Mouse (Mus musculus): ENCODE data around the gene Sprr2k. TPM values are rescaled to one million over a fixed set of nuclear protein-coding genes. Genes with fewer than 3 reads are reported as not detected.

Sprr2k gene
- not detected in 2 replicates for polyA plus RNA-seq (2012; rRNA removed; ENCODE audit: low replicate concordance)

DNA sequence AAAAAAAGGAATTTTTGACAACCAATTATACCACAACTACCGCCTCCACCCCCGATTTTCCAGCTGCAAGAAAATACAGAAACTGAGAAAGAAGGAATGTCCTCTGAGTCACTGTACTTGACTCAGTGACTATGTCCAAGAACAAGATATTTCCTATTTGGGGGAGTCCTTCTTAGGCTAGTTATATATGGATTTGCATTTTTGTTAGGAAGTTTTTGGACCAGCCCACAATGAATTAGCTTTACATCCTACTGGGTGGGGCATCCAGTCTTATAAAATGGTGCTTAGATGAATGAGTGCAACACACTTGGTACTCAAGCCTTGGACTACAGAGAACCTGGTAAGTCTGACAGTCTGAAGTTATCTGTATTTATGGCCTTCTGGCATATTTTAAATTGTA, at the start of gene Sprr2k:
Sprr2k (plus strand) TSS at position 301 of the 400 bp plus-strand sequence.

DNA sequence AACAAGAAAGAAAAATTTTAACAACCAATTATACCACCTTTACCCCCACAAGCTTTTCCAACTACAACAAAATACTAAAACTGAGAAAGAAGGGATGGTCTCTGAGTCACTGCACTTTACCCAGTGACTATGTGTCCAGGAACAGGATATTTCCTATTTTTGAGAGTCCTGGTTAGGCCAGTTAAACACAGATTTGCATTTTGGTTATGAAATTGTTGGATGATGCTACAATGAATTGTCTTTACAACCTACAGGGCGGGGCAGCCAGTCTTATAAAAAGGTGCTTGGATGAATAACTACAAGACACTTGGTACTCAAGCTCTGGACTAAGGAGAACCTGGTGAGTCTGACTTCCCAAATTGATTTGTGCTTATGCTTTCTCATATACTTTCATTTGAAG, 47.0 kb upstream of the Sprr2k start, which contains the start of gene Sprr2h:
Sprr2h (plus strand) TSS at position 301 of the 400 bp plus-strand sequence.

DNA sequence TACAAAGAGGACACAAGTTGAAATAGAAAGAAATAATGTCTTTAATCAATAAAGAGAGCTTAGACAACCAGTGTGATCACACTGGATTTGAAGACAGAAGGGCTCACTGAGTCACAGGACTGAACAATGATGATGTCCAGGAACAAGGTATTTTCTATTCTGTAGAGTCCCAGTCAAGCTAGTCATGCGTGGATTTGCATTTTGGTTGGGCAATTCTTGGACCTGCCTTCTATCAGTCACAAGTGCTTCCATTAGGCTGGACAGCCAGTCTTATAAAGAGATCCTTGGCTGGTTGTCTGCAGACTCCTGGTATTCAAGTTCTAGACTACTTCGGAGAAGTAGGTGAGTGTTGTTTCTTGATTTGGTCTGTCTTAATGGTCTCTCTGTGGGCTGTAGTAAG, 24.7 kb upstream of the Sprr2k start, which contains the start of gene Sprr2i:
Sprr2i (plus strand) TSS at position 301 of the 400 bp plus-strand sequence.

DNA sequence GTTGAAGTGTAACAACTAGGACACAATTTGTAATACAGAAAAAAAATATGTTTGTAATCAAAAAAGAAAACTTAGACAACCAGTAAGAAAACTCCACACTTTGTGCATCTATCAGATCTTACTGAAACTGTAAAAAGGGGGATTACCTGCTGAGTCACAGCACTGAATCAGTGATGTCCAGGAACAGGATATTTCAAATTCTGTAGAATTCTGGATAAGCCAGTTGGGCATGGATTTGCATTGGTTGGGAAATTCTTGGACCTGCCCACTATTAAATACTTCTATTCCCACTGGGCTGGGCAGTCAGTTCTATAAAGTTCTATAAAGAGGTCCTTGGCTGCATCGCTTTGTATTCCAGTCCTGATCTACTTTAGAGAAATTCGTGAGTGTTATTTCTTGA, 14.6 kb upstream of the Sprr2k start, which contains the start of gene Sprr2j-ps:
Sprr2j-ps (plus strand) TSS at position 301 of the 400 bp plus-strand sequence.

DNA sequence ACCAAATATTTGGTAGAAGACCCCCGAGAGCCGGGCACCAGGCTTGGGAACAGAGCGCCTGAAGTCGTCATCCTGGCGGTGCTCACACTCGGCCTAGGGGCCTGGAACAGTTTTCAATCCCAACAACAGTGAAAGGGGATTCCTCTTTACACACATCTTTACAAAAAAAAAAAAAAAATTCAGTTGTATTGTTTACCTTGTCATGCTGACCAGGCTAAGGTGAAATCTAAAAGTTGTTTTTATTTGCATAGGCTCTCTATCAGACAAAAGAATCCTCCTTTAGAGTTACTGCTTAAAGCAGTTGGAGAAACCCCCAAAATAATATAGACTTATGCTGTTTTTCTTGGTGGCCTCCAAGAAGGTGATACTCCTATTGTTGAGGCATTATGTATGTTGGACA, 3.1 kb upstream of the Sprr2k start, which contains the start of gene Gm9774:
Gm9774 (minus strand) TSS at position 101 of the 400 bp plus-strand sequence.

DNA sequence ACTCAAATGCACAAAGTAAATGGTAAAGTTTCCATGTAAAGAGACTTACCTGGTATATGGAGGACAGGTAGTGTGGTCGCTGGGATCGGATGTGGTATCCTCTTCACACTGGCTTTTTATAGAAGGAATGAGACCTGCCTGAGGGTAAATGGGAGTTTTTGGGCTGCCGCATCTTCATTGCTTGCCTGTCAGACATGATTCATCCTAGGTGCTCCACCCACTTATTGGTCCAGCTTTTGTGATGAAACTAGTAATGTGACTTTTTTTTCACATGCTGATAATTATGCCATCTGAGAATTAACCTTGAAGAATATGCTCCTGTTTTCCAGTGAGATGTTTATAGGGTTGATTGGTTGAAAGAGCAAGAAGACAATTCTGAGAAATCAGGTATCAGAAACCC, 6.3 kb downstream of the Sprr2k start, which contains the start of gene Sprr1b:
Sprr1b (minus strand) TSS at position 101 of the 400 bp plus-strand sequence.

DNA sequence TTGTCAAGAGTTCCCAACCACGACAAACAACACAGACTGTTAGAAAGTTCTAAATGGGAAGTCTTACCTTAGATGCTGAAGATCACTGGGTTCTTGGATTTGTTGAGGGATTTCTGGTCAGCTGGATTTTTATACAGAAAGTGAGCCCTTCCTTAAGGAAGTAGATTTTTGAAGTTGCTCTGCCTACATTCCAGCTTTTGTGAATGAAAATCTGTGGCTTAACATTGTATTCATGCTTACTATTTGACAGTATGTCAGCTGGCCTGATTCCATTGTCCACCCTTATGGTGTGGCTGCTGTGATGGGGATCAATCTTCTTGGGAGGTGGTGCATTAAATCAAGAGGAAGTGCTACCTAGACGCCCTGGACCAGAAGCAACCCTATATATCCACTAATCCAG, 26.2 kb downstream of the Sprr2k start, which contains the start of gene Sprr3:
Sprr3 (minus strand) TSS at position 101 of the 400 bp plus-strand sequence.

Other genes with a start within 250 kb of the Sprr2k start
- 0.62 TPM in 1 of 2 replicates, not detected in the other for gene Sprr2a1, start 216.8 kb upstream of the Sprr2k start, polyA plus RNA-seq (2012; rRNA removed; ENCODE audit: low replicate concordance)
- 6.5 and 104 TPM in 2 replicates for gene Sprr2a2, start 216.7 kb upstream of the Sprr2k start, polyA plus RNA-seq (2012; rRNA removed; ENCODE audit: low replicate concordance)
- gene Sprr2a3, start 147.2 kb upstream of the Sprr2k start, polyA plus RNA-seq (2012; rRNA removed; ENCODE audit: low replicate concordance): 0.27 and 7.1 TPM in 2 replicates
- gene Sprr2b, start 116.0 kb upstream of the Sprr2k start, polyA plus RNA-seq (2012; rRNA removed; ENCODE audit: low replicate concordance): 1.1 TPM in 1 of 2 replicates, not detected in the other
- gene Sprr2d, start 93.4 kb upstream of the Sprr2k start, polyA plus RNA-seq (2012; rRNA removed; ENCODE audit: low replicate concordance): 0.63 TPM in 1 of 2 replicates, not detected in the other
- 0.60 TPM in 1 of 2 replicates, not detected in the other for gene Sprr2e, start 80.4 kb upstream of the Sprr2k start, polyA plus RNA-seq (2012; rRNA removed; ENCODE audit: low replicate concordance)
- gene Sprr2f, start 67.4 kb upstream of the Sprr2k start, polyA plus RNA-seq (2012; rRNA removed; ENCODE audit: low replicate concordance): 2.5 and 478 TPM in 2 replicates
- gene Sprr2h, start 46.9 kb upstream of the Sprr2k start, polyA plus RNA-seq (2012; rRNA removed; ENCODE audit: low replicate concordance): not detected in 2 replicates
- gene Sprr2i, start 24.6 kb upstream of the Sprr2k start, polyA plus RNA-seq (2012; rRNA removed; ENCODE audit: low replicate concordance): not detected in 2 replicates
- gene Sprr2j-ps, start 14.5 kb upstream of the Sprr2k start, polyA plus RNA-seq (2012; rRNA removed; ENCODE audit: low replicate concordance): not detected in 2 replicates
- 9.2 and 13.3 TPM in 2 replicates for gene Gm9774, start 3.2 kb upstream of the Sprr2k start, polyA plus RNA-seq (2012; rRNA removed; ENCODE audit: low replicate concordance)
- not detected in 2 replicates for gene Sprr1b, start 6.2 kb downstream of the Sprr2k start, polyA plus RNA-seq (2012; rRNA removed; ENCODE audit: low replicate concordance)
- 0.09 TPM in 1 of 2 replicates, not detected in the other for gene Sprr3, start 26.1 kb downstream of the Sprr2k start, polyA plus RNA-seq (2012; rRNA removed; ENCODE audit: low replicate concordance)
- gene Sprr1a, start 53.3 kb downstream of the Sprr2k start, polyA plus RNA-seq (2012; rRNA removed; ENCODE audit: low replicate concordance): 0.37 and 22.2 TPM in 2 replicates
- gene Sprr4, start 67.9 kb downstream of the Sprr2k start, polyA plus RNA-seq (2012; rRNA removed; ENCODE audit: low replicate concordance): not detected in 2 replicates
- not detected in 2 replicates for gene 2310046K23Rik, start 101.9 kb downstream of the Sprr2k start, polyA plus RNA-seq (2012; rRNA removed; ENCODE audit: low replicate concordance)
- 0.31 TPM in 1 of 2 replicates, not detected in the other for gene Ivl, start 141.2 kb downstream of the Sprr2k start, polyA plus RNA-seq (2012; rRNA removed; ENCODE audit: low replicate concordance)
- not detected in 2 replicates for gene Smcp, start 156.4 kb downstream of the Sprr2k start, polyA plus RNA-seq (2012; rRNA removed; ENCODE audit: low replicate concordance)
- not detected in 2 replicates for gene 2210017I01Rik, start 174.9 kb downstream of the Sprr2k start, polyA plus RNA-seq (2012; rRNA removed; ENCODE audit: low replicate concordance)
- not detected in 2 replicates for gene Lce6a, start 189.1 kb downstream of the Sprr2k start, polyA plus RNA-seq (2012; rRNA removed; ENCODE audit: low replicate concordance)
- gene Lce1a1, start 215.7 kb downstream of the Sprr2k start, polyA plus RNA-seq (2012; rRNA removed; ENCODE audit: low replicate concordance): not detected in 2 replicates
- gene Lce1b, start 224.3 kb downstream of the Sprr2k start, polyA plus RNA-seq (2012; rRNA removed; ENCODE audit: low replicate concordance): not detected in 2 replicates
- not detected in 2 replicates for gene Lce1a2, start 237.7 kb downstream of the Sprr2k start, polyA plus RNA-seq (2012; rRNA removed; ENCODE audit: low replicate concordance)
- not detected in 2 replicates for gene Lce1c, start 246.7 kb downstream of the Sprr2k start, polyA plus RNA-seq (2012; rRNA removed; ENCODE audit: low replicate concordance)